Mouse (Mus musculus) T-helper 2 cell (primary cell): Measurements from ENCODE around the gene BC024978.

Source experiments
- in situ Hi-C: fragments of 300-600 bp; cut with MboI, MseI; formaldehyde crosslinking; loops from one replicate; pipeline ENCODE4 v1.15.1; 2025; ENCODE audit warnings: high pct_unique_total_duplicates

BC024978 gene

GRCm38 (mm10) chr7:27195681-27196611, at the start of gene BC024978, which contains the start of gene Snrpa:
TSS of gene BC024978 (plus strand) at chr7:27195781.
TSS of gene Snrpa (minus strand) at chr7:27196271.
- in situ Hi-C loops, result loop anchor here (25.0 kb wide), 1 partner anchor 1459 kb away; no protein-coding TSS in a partner anchor

- in situ Hi-C loops, result no loop called here
These were observed 42.3 kb upstream of the BC024978 start, which contains the start of gene Cyp2t4 for GRCm38 (mm10) chr7:27153205-27153764. TSS of gene Cyp2t4 (plus strand) at chr7:27153714.

- in situ Hi-C loops, result loop anchor here (5.0 kb wide), 1 partner anchor 101 kb away; the partner anchor contains the start of gene Numbl
These were observed 39.6 kb upstream of the BC024978 start for GRCm38 (mm10) chr7:27156005-27156404.

- in situ Hi-C loops, result loop anchor here (5.0 kb wide), 1 partner anchor 99 kb away; the partner anchor contains the start of gene Numbl
These were observed 37.4 kb upstream of the BC024978 start for GRCm38 (mm10) chr7:27158171-27158570.

- in situ Hi-C loops, result loop anchor here (5.0 kb wide), 1 partner anchor 98 kb away; the partner anchor contains the start of gene Numbl
These were observed 36.3 kb upstream of the BC024978 start for GRCm38 (mm10) chr7:27159256-27159655.

GRCm38 (mm10) chr7:27159882-27160281, 35.7 kb upstream of the BC024978 start:
- in situ Hi-C loops, result loop anchor here (5.0 kb wide), 1 partner anchor 97 kb away; the partner anchor contains the start of gene Numbl

- in situ Hi-C loops, result no loop called here
These were observed 34.7 kb upstream of the BC024978 start for GRCm38 (mm10) chr7:27160921-27161320.

GRCm38 (mm10) chr7:27161744-27162143, 33.8 kb upstream of the BC024978 start:
- in situ Hi-C loops, result no loop called here

- in situ Hi-C loops, result no loop called here
These were observed 32.7 kb upstream of the BC024978 start for GRCm38 (mm10) chr7:27162780-27163449.

- in situ Hi-C loops, result no loop called here
These were observed 32.2 kb upstream of the BC024978 start for GRCm38 (mm10) chr7:27163450-27163805.

GRCm38 (mm10) chr7:27164112-27164947, 31.3 kb upstream of the BC024978 start:
- in situ Hi-C loops, result no loop called here

- in situ Hi-C loops, result no loop called here
These were observed 30.4 kb upstream of the BC024978 start for GRCm38 (mm10) chr7:27165007-27165655.

GRCm38 (mm10) chr7:27165696-27166095, 29.9 kb upstream of the BC024978 start:
- in situ Hi-C loops, result no loop called here

GRCm38 (mm10) chr7:27166229-27166613, 29.4 kb upstream of the BC024978 start:
- in situ Hi-C loops, result no loop called here

GRCm38 (mm10) chr7:27166614-27167474, 28.7 kb upstream of the BC024978 start, which contains the start of gene Egln2:
TSS of gene Egln2 (minus strand) at chr7:27166802.
- in situ Hi-C loops, result no loop called here

GRCm38 (mm10) chr7:27167475-27168094, 28.0 kb upstream of the BC024978 start:
- in situ Hi-C loops, result no loop called here

GRCm38 (mm10) chr7:27168371-27168770, 27.2 kb upstream of the BC024978 start:
- in situ Hi-C loops, result no loop called here

- in situ Hi-C loops, result loop anchor here (10.0 kb wide), 1 partner anchor 64 kb away; the partner anchor contains the start of gene Coq8b
These were observed 24.6 kb upstream of the BC024978 start for GRCm38 (mm10) chr7:27170981-27171380.

GRCm38 (mm10) chr7:27174496-27174895, 21.1 kb upstream of the BC024978 start:
- in situ Hi-C loops, result loop anchor here (10.0 kb wide), 1 partner anchor 60 kb away; the partner anchor contains the start of gene Coq8b
